Mouse (Mus musculus) erythroblast, adult 5-6 weeks (primary cell): ENCODE results near the gene Fam20a. TPM values are rescaled to one million over a fixed set of nuclear protein-coding genes. Genes with fewer than 3 reads are reported as not detected.
A peak's percentile ranks its signal among the peaks of the same experiment; 100 is the strongest.

ENCODE experiments used
- ATAC-seq: replicated peaks from 2 replicates; pipeline ENCODE4 v1.8.0; 2016; ENCODE audit warnings: moderate number of reproducible peaks, mild to moderate bottlenecking, moderate TSS enrichment, inconsistent platforms; ENCODE audit not compliant: poor library complexity, low FRiP score, severe bottlenecking
- total RNA-seq, 2 experiments: library from RNA; stranded (forward) in 1 of 2; stranded (reverse) in 1 of 2; fragments of 150-400 nt in 1 of 2; fragments of 200-764, 138-1000 nt in 1 of 2; gene quantifications; 2 replicates each; pipeline versions ENCODE4 v1.2.3 to v1.2.4; 2015 to 2017; ENCODE audit warnings: low replicate concordance in 2 of 2

The Fam20a gene
- total RNA-seq, 2 experiments from 2014 or later: not detected

DNA sequence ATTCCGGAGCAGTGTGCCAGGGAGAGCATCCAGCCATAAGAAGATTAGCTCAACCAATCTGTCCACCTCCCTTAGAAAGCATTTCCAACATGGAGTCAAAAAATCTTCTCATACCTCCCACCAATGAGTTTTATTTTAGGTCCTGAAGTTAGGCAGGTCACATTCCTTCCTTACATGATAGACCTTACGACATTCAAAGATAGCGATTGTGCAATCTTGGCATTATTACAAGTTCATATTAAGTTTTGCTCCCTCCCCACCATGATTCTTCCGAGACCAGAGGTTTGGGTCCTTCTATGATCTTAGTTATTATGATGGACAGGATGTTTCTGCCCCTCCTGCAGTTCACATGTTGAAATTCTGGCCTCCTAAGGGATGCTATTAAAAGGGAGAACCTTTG is 32.5 kb downstream of the Fam20a start:
- no peak for ATAC-seq

DNA sequence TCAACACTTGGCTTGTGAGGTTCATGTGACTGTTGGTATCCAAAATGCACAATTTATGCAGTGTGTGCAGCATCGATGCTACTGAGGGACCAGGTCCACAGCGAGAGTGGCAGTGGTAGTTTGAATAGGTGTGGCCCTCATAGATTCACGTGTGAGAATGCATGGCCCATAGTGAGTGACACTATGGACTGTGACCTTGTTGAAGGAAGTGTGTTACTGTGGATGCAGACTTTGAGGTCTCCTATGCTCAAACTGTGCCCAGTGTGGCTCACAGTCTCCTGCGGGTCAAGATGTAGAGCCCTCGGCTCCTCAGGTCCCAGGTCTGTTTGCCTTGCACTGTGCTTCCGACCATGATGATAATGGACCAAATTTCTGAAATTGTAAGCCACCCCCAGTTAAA is 39.9 kb downstream of the Fam20a start:
- ATAC-seq: no peak

DNA sequence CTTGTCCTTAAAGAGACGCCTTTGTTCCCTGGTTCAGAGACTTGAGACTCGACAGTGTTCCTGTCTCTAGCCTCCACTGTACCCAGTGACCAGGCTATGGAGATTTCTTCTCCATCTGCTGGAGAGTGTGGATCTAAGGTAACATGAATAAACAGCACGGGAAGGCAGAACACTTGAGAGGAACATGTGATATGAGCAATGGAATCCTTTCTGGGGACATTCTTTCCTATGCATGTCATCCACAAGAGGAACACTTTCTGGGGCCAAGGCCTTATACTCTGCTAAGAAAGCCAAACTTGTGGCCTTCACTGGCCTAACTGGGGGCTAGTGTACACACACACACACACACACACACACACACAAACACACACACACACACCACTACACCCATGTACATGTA is 40.5 kb downstream of the Fam20a start:
- no peak for ATAC-seq

DNA sequence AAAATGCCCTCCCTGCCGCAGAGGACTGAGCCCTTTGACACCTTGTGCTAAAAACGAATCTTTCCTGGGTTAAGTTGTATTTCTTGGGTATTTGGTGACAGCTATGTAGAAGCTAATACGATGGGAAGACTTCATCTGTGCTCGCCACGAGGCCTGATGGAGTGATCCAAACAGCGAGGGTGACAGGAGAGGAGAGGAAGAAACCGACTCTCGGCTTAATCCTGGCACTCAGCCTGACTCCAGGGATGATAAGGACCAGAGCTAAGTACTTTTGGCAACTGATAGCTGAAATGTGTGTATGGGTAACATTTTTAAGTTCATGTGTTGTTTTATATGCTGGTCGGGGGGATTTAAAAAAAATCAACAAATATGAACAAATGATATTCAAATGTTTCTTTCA is 41.1 kb downstream of the Fam20a start:
- no peak for ATAC-seq

DNA sequence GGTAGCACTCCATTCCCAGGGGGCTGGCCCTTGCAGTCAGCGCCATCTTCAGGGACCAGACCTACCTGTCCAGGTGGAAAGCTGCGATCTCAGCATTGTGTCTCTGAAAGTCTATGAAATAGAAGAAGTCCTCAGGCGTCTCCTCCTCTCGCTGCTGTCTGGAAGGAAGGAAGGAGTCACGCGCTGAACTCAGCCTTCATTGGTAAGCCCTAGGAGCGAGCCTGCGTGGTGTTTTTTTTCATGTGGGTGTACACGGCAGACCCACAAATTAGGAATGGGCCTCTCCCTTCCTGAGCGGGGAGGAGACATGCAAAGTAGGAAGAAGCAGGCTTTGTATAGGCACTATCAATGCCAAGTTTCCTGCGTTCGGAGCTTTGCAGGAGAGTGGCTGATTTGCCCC is 43.8 kb downstream of the Fam20a start:
- no peak for ATAC-seq

DNA sequence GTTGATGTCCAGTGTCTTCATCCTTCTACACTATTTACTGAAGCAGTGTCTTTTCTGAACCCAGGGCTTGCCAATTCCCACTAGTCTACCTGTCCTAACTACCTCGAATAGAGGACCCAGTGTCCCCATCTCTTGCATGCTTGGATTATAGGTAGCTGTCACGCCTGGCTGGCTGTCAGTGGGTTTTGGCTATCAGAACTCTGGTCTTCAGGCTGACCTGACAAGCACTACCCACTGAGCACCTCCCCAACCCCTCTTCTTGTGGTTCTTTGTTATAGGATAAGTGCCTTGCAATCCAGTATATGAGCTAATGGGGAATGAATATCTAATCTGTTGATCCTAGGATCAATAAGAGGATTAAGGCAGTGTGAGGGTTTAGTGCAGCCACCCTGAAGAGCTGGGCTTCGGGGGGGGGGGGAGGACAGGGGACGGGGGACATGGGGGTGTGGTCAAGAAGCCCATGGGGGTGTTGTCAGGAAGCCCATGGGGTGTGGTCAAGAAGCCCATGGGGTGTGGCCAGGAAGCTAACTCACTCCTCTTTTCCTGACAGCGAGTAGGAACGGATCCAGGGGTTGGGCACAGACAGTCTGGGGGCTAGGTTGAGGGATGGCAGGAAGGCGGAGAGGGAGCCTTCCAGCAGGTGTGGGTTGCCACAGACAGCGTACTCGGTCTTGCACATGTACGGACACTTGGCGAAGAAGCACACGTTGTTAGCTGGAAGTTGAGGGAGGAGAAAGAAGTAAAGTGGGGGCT is 45.3 kb downstream of the Fam20a start:
- no peak for ATAC-seq

DNA sequence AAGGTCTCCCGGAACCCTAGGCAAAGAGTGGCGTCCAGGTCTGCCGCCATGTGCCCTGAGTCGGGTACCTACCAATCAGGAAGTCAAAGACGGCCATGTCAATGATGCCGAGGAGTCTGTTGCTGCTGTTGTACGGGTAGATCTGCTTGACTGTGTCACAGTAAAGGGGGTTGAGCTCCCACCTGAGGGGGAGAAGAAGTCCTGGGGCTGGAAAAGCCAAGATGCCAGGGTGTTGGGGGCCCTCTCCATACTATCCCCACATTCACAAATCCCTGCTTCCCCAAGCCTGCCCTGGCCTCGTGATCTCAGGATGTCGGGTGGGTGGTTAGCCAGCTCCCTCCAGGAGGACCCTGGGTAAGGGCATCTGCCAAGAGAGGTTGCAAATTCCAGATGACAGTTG is 46.3 kb downstream of the Fam20a start:
- no peak for ATAC-seq

DNA sequence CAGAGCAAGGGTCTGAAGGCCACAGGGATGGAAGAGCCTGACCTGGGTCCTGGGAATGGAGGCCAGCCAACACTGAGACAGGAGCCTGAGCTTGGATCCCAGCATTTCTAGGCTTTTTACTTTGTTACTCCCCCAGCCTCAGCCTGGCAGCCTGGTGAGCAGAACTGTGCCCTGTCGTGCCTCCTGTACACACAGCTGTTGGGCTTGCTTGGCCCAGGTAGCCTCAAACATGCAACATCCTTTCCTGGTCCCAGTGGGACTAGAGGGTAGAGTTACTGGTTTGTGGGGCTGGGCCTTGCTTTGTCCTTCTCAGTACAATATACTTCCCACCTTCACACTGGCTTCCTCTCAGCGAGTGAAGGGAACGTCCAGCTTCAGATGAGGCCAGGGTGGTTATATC is 46.9 kb downstream of the Fam20a start:
- ATAC-seq: no peak

DNA sequence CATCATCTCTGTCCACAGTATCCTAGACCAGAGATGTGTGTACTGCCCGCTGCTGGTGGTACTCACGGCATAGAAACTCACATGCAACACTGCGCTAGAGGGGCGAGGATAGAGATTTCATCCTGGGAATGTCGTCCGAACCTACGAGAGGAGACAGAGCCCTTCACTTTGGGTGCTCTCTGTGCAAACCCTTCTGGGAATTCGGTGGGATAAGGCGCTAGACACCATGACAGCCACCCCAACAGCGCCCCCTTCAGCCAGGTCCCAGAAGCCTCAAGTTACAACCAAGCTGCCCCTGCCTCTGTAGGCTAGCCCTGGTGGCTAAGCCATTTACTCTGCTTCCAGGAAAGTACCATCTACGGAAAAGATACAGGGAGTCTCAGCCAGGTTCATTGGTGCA is 47.5 kb downstream of the Fam20a start:
- ATAC-seq: no peak

DNA sequence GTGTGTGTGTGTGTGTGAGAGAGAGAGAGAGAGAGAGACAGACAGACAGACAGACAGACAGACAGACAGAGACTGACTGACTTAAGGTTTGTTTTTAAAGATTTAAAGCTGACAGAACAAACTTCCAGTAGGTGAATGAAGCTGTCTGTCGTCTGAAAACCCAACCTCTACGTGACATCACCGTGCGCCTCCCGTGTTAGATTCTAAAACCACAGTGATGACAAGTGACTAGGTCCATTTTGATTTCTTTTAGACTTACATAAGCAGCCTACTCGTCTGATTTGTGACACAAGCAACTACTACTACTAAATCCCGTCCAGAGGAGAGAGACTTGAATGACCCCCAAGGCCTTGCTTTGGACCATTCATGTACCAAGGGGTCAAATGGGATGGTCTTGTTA is 48.3 kb downstream of the Fam20a start:
- ATAC-seq: no peak

DNA sequence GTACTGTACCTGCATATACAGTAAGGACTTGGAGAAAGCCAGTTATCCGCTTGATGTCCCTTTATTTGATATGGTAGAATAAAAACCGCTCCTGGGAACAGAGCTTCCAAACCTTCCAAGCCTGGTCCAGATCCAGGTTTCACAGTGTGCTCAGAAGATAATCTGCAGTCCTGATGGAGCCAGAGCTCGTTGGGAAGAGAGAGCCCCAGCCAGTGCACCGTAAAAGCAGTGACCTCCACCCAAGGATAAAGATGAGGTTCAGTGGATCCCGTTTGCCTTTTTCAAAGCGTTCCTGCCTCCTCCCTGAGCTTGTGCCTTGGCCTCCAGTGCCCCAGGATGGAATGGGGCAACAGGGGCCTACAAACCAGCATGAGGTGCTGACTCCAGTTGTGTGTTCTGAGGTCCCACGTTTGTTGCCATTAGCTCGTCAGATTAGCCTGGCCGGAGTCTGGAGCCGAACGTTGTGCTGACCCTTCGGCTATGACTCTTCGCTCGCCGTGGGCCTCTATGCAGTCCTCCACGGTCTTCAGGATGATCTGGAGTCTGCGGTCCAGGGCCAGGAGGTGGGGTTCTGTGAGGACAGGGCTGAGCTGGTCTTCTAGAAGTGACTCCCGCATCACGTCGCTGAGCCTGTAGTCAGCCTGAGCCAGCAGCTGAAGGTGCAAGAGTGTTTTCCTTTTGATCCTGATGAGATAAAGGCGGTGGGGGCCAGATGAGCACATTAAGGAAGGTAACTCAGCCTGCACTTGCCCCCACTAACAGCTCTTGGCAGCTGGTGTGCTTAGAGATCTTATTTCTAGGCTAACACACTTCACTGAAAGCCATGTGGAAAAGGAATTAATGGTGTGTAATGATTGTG is 49.0 kb downstream of the Fam20a start:
- ATAC-seq: no peak

DNA sequence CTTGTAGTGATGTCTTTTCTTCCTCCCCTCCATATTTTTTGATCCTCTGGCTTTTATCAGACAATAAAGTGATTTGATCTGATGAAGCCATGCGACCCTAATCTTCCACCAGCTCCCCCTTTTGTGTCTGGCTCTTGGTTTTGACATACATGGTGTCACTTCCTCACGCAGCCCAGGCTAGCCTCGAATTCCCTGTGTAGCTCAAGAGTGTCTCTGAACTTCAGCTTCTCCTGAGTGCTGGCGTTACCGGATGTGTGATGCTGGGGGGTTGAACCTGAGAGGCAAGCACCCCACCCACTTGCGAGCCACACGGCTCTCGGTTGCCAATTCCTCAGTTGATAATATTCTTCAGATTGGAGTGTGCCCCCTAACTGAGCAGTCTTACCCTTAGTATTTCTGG is 49.7 kb downstream of the Fam20a start:
- no peak for ATAC-seq

DNA sequence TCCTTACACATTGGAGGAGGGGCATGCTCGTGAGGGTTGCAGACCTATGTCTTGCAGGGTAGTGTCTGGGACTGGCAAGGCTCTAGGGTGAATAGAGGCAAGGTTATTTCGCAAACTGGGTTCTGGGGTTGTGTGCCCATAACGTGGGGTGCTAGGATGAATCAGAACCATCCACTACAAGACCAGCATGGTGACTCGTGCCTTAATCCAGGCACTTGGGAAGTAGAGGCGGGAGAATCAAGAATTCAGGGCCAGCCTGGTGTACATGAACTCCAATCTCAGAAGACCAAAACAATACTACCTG is 50.1 kb downstream of the Fam20a start:
- no peak for ATAC-seq

DNA sequence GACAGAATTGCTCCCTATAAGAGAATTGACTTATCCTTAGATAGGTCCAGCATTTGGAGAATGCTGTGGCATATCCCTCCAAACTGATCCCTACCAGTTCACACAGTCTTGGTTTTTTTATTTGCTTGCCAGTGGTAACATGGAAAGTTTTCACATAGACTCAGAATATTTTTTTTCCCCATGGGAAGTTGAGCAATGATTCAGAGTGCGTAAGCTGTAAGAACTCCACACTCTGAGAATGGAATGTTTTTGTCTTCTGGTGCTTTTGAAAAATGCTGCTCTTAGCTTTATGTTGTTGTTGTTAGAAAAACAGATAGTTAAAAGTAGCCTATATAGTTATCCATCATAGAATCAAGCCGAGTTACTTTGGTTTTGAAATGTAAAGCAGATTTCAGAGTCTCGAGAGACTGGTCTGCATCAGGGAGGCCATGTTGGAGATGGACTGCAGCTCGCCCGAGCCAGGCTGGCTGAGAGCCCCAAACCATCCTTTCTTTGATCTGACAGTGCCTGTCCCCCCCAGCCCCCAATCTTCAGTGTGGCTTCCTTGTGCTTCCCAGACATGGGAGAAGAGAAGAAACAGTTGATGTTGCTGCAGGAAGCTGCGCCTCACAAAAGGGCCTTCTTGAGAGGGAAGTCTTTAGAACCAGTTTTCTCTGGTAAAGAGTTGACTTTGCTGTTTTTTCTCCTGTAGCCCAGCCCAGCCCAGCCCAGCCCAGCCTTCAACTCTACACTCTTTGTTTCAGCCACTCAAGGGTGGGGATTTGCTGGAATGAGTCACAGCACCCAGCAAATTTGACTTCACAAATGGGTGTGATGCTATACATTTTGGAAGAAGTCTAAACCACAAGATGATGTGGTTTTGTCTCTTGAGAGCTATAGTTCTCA is 50.7 kb downstream of the Fam20a start:
- no peak for ATAC-seq

DNA sequence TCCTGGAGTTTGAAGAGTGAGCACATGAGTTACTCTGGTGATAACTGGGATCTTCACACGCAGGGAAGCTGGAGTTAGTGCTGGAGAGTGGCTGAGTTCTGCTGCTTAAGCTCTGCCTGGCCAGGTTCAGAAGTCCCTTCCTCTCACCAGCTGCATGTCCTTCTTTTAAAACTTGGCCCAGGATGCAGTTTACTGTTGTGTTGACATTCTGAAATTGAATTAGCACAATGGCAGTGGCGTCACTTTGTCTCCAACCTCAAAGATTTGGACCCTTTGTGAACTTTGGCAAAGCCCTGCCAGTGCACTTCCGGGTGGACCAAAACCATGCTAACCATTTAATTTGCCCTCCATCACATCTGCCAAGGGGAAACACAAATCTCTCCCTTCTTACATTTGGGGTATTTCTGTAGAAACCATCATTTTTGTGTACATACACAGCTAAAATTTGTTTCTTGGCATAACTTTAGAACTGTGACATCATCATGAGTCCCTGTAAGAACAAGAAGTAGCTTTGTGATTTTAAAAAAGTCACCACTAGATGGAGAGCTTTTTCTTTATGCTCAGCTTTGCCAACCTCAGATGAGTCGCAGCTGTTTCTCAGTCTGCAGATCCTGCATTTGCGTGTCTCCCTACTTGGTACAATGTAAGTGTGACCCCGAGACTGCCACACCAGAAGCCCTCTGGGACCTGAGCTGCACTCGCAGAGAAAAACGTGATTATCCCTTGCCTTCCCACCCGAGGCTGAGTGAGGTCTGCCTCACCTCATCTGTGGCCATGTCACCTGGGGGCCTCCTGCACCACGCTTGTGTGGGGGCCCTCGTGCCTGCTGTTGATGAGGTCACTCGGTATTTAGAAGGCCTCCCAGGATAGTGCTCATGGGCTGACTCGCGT is 51.8 kb downstream of the Fam20a start:
- no peak for ATAC-seq

DNA sequence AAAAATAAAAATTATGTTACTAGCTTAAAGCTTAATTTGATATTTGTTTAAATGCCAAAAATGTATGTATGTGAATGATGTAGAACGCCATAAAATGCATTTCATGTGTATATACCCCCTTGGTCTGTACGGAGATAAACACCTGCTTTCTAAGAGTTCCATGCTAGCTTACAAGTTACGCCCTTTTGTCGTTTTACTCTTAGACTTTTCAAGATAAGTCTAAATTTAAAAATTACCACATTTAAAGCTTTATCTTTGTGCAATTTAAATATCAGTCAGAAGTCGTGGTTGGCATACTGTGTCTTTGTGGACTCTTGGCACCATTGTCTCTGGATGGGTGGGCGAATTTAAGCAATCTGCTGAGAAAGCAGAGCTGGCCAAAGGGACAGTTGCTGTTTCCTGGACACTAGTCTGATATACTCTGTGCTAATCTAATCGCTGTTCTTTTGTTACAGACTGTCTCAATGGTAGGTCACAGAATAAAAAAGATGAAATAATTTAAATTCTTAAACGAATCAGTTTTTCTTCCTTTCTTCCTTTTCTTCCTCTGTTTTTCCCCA is 52.9 kb downstream of the Fam20a start:
- 0 out of 2 replicates have a peak, but pooled peaks have one; percentile 34 for ATAC-seq

DNA sequence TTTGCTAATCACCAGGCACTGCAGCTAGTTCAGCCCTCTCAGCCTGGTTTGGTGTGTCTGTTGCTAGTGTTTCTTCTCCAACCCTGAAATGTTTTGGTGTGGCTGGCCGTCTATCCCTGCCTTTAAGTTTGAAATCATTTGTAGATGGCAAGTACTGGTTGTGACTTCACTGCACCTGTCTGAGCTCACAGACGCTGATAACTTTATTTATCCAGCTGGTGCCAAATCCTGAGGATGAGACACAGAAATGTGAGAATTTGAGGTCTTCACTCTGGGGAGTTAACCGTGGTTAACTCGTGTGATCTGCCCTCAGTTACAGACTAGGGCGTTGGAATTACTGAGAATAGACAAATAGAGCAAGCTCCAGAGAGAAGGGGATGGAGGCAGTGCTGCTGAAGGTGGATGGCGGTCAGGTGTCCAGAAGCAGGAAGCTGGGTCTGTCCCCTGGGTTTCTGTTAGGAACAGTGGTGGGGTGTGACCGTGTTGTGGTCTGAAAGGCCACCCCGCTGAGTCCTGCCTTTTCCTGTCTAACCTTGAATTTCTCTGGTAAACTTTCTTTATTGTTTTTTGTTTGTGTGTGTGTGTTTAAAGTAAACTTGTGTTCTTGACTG is 53.9 kb downstream of the Fam20a start:
- no peak for ATAC-seq

DNA sequence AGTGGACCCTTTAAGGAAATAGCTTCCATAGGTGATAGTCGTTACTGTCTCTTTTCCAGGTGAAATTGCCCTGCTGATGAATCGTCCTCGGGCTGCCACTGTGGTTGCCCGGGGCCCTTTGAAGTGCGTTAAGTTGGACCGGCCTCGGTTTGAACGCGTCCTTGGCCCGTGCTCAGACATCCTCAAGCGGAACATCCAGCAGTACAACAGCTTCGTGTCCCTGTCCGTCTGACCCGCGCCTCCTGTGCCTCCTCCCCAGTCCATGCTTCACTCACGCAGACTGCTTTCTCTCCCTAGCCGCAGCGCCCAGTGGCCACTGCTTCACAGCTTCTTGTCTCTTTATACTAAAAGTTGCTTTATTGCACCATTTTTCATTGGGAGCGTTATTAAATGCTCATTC is 54.7 kb downstream of the Fam20a start:
- no peak for ATAC-seq

DNA sequence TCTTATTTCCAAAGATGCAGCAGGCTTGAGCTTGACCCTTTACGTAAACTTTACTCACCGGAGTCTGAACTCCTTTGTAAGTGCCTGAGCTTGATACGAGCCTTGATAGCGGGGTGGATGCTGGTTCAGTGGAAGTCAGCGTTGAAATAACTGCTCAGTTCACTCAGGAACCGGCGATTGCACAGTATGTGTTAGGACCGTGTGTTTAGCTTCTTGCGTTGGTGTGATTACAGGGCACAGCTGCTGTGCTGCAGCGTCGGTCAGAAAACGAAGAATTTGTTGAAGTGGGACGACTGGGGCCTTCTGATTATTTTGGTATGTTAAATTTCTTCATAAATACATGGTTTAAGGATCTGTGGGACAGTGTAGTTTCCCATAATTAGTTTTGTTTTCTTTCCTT is 55.7 kb downstream of the Fam20a start:
- ATAC-seq: no peak
